Mouse (Mus musculus) thymus, postnatal 36 days (tissue): ENCODE results near the gene Tnfaip8l1.

Experiments
- DNase-seq, 2 experiments: peaks; one replicate each; pipeline ENCODE4 v3.0.0; 2022; ENCODE audit warnings: mixed read lengths in 2 of 2

Tnfaip8l1 gene

GRCm38 (mm10) chr17:56162231-56162774, at the start of gene Tnfaip8l1:
Gene Tnfaip8l1 (plus strand): TSS chr17:56162477.
- DNase-seq, result peak; percentile 92 to 94

DNA sequence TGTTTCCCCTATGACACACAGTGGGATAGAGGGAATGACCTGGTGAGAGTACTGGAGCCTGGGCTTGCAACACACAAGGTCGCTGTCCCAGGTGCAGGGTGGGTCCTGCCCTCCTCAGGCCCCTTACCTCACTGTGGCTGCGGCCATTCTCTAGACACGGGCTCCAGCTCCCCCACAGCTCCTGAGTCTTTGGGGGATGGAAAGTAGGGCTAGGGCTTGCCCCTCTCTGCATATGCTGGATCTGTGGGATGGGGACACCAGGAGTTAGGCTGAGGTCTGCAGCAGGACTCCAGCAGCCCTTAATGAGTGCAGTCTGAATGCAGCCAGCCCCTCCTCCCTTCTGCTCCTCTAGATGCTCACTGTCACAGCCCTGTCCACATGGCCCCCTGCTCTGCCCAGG, 49.5 kb upstream of the Tnfaip8l1 start:
- DNase-seq, result no peak

GRCm38 (mm10) chr17:56116193-56116592, 46.1 kb upstream of the Tnfaip8l1 start:
- DNase-seq, result no peak

DNA sequence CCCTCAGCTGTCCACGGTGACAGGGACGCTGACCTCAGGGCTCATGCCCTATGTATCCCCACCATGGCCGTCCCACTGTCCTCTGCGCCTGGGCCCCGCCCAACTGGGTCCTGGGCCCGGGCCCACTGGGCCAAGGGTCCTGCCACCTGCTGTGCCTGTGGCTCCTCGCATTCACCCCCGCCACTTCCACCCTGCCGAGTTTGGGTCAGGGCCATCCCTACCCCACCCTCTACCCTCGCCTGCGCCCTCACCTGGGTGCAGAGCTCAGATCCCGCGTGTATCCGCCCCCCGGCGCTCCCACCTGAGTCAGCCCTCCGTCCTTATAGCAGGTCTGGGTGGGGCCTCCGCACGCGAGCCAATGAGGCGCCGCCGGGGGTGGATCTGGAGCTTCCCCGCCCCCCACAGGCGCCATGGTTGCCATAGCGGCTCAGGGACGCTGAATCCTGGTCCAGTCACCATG, 45.0 kb upstream of the Tnfaip8l1 start, which contains the start of gene Plin5:
Gene Plin5, minus strand, starts transcription at position 346 of the 460 bp plus-strand sequence.
- DNase-seq, result no peak

GRCm38 (mm10) chr17:56119431-56119830, 42.8 kb upstream of the Tnfaip8l1 start:
- DNase-seq, result no peak

GRCm38 (mm10) chr17:56119981-56120880, 42.0 kb upstream of the Tnfaip8l1 start:
- no peak for DNase-seq

GRCm38 (mm10) chr17:56121826-56122225, 40.5 kb upstream of the Tnfaip8l1 start, which contains the start of gene Lrg1:
Gene Lrg1 (minus strand): TSS chr17:56122001.
- DNase-seq, result no peak

GRCm38 (mm10) chr17:56123161-56123560, 39.1 kb upstream of the Tnfaip8l1 start:
- no peak for DNase-seq

DNA sequence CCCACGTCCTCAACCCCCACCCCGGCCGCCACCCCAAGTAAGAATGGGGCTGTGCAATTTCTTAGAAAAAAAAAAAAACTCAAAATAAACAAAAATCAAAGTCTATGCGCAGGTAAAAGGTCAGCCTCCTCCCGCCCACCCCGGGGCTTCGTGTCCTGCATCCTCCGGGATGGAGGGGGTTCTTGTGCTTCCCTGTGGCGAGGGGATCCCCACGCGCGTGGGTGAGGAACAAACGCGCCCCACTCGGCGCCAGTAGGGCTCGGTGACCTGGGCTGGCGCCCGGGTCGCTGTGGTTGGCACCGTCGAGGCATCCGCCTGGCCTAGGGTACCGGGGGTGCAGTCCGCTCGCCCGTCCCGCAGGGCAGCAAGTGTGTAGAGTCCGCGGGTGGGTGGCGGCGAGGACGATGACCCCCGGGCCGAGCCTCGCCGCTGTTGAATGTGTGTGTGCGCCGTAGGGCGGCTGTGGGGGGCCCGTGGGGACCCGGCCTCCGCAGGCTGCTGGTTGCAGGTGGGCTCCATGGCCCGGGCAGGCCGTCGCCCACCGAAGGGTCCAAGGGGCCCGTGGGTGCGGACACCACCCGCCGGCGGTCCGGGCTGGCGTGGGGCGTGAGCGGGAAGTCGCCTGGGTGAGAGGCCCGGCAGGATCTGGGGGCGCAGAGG, 38.5 kb upstream of the Tnfaip8l1 start:
- no peak for DNase-seq

- DNase-seq, result peak in 1 of 2 experiments; percentile 35
These were observed 37.7 kb upstream of the Tnfaip8l1 start for GRCm38 (mm10) chr17:56124377-56125275.

DNA sequence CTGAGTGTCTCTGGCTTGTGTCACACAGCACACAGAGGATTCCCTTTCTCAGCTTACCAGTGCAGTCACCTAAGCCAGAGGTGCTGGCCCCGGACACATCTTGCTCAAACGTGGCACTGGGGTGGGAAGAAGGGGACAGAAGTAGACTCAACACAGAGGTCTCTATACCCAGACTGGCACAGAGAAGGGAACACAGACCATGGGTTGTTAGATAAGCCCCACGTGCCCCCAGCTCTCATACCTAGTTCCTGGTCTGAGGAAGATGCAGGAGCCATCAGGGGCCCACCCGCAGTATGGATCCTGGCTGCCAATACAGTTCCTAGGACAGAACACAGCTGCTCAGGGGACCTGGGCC, 37.0 kb upstream of the Tnfaip8l1 start:
- no peak for DNase-seq

DNA sequence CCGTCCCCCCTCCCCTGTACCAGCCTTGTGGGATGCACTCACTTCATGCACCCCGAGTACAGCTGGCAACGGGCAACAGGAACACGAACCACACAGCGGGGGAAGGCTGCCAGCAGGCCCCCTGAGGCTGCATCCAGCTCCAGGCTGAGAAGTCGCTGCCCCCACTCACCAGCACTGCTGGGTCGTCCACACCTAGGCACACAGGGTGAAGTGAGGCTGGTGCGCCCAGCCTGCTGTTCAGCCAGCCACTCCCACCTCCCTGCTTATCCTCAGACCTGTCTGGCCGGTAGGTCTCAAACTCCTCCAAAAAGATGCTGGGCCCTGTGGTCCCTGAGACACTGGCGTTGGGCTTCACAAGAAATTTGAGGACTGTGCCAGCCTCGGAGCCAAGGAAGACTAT, 36.1 kb upstream of the Tnfaip8l1 start:
- no peak for DNase-seq

- DNase-seq, result no peak
These were observed 34.0 kb upstream of the Tnfaip8l1 start for GRCm38 (mm10) chr17:56128246-56128645.

DNA sequence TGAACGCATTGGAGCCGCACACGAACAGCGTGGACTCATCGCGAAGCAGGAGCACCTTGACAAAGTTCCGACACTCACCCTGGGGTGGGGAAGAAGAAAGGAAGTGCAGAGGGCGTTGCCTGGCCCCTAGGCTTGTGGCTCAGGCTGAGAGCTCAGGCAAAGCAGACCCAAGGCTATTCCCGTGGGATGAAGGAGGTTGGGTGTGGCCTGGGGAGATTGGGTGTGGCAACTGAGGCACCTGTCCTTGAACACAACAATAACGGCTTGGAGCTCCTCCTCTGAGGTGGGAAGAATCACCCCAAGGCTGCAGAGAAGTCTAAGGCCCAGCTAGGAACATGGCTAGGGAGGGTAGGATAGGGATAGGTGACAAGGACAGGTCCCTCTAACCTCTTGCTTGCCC, 31.1 kb upstream of the Tnfaip8l1 start:
- DNase-seq, result no peak

GRCm38 (mm10) chr17:56131814-56132213, 30.5 kb upstream of the Tnfaip8l1 start:
- peak; percentile 65 to 70 for DNase-seq

DNA sequence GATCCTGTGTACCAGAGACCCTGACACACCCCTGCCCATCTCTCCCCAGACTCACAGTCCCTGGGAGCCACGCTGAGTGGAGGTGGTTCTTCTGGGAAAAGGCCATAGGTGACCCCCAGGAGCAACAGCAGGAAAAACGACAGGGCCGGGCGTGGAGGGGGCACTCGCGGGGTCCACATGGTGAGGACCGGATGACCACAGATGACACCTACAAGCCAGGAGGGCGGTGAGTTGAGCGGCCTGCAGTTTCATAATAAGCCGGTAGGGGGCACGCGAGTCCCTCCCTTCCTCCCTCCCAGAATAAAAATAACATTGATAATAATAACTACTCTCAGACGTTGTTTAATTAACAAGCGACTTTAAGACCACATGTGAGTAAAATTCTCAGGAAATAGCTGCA, 29.6 kb upstream of the Tnfaip8l1 start:
- peak; percentile 59 to 60 for DNase-seq

DNA sequence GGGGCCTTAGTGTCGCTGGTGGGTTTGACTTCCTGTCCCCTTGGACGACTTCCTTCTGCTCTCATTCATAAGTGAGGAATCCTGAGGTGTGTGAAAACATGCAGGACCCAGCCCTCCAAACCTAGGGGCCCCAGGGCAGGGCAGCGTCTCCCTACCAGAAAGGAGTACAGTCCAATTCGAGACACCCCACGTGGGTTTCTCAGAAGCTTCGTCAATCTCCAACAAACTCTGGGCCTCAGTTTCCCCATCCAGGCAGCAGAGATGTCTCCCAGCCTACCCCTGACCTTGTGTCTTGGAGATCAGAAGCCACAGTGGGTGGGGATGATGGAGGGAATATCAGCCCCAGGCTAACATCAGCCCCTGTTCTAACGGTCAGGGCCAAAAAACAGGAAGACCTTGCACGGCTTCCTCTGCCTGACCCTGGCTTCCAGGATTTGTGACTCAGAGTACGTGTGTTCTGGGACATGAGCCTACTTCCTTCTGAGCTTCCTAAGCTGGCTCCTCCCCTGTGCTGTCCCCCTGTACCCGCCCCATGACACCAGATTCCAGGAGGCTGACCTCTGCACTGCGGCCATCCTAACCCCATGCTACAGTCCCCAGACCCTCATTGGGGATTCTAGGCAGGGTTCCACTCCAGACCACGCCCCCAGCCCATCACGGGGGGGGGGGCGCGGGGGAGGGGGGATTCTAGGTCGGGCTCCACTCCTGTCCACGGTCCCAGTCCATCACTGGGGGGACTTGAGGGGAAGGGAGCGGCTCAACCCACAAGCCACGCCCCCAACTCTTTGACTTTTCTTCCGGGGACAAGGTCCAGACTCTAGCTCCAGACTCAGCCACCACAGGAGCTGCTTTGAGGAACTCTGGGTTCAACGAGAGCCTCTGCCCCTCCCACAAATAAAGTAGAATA, 28.6 kb upstream of the Tnfaip8l1 start:
- no peak for DNase-seq

DNA sequence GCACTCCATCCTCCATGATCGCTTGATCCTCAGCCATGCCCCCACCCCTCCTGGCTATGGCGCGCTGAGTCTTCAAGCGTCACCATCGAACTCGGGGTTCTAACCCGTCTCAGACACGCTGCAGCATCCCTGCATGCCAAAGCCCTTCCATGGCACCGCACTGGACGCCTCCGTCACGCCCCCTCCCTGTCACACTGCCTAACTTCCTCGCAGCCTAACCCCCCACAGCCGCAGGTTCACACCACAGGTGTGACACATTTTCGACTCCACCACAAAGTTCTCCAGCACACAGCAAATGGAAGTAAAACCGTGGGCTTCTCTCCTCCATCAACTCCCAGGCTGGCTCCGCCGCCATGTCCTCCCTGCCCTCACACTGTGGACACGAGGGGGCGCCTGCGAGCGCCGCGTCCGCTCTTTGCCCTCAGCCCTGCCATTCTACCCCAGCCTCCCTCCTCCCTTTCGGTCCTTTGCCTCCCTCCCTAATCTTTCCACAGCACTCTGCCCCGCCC, 27.8 kb upstream of the Tnfaip8l1 start:
- DNase-seq, result peak; percentile 73

DNA sequence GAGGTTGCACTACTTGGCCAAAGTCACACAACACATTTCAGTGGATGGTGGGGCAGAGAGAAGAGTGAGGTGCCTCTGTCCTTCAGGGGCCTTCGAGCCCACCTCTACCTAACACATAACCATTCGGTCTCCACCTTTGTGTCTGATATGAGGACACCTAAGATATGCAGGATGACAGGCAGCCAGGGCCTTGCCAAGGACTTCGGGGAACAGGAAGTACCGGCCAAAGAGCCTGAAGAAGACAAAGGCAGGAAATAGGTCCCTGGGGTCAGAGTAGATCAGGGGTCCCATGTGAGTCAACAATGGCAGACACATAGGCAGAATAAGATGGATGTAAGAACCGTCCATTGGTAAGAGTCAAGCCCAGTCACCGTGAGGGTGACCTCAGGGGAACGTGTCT, 25.7 kb upstream of the Tnfaip8l1 start:
- DNase-seq, result no peak

DNA sequence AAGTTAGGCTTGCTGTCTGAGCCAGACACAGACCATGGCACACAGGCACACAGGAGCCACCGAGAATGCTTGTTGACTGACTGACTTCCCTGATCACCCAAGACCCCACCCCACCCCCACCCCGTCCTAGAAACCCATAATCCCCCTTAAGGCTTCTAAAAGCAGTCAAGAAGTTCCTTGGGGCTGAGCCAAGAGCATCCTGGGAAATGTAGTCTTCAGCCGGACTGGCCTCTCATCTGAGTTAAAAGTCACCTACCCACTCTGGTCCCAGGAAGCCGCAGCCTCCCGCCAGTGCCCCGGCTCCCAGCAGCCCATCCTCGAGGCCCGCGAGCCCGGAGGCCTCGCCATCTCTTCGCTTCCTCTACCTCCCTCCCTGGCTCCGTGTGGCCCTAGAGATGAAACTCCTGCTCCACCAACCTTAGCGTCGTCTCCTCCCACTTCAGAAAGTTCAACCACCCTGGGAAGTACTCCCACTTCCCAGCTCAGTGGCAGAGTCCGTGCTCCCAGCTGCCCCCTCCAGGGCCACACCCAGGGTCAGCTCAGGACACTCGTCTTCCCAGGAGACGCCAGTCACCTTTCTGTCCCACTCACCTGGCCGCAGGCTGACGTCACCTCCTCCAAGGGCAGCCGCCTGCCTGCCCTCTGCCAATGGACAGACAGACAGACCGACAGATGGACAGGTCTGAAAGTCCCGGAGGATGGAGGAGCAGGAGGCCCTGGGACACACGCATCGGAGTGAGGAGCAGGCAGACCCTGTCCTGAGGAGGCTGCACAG, 24.3 kb upstream of the Tnfaip8l1 start:
- no peak for DNase-seq
